Mouse (Mus musculus) G1E (cell line): ENCODE data around the gene Fcgr2b.

ENCODE experiments used
- CTCF ChIP-seq: IDR thresholded peaks from 2 replicates; pipeline ENCODE4 v1.5.1; 2012; ENCODE audit warnings: low read depth, low read length, inconsistent platforms, mixed read lengths
- GATA1 ChIP-seq: IDR thresholded peaks from 2 replicates; pipeline ENCODE4 v1.6.1; 2012; ENCODE audit warnings: borderline replicate concordance, low read length, inconsistent platforms, mixed read lengths
- GATA2 ChIP-seq: IDR thresholded peaks from 2 replicates; pipeline ENCODE4 v1.6.1; 2012; ENCODE audit warnings: low read depth, low read length, inconsistent platforms, borderline replicate concordance

DNA sequence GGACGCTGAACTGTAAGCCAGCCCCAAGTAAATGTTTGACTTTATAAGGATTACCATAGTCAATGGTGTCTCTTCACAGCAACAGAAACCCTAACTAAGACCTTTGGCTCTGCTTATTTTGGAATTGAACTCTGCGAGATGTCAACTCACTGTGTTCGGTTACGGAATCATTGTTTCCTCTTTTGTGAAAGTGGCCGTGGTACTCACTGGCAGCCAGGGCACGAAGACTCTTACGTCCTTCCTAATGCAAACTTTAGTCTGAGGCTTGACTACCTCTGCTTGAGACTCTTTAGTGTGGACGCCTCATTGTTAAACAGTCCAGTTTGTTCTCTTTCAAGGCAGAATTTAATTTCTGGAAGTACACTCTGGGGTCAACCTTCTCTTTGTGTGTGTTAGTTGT lies 57.0 kb downstream of the Fcgr2b start:
- no peak for TF ChIP-seq CTCF
- TF ChIP-seq GATA1, result no peak
- no peak for TF ChIP-seq GATA2
